Mouse (Mus musculus) embryonic fibroblast, embryonic 13.5 days (primary cell): Measurements from ENCODE around the gene Wscd1.

Experiments
- CTCF ChIP-seq: IDR thresholded peaks from 2 replicates; pipeline ENCODE4 v1.5.1; 2011; ENCODE audit warnings: mild to moderate bottlenecking, control low read depth, low read length, moderate library complexity, borderline replicate concordance; ENCODE audit not compliant: insufficient read depth
- POLR2A ChIP-seq: IDR thresholded peaks from 2 replicates; pipeline ENCODE4 v1.6.1; 2011; ENCODE audit warnings: low read depth, mild to moderate bottlenecking, control low read depth, low read length, moderate library complexity

GRCm38 (mm10) chr11:71771074-71771473, 21.4 kb downstream of the Wscd1 start:
- no peak for TF ChIP-seq CTCF
- no peak for TF ChIP-seq POLR2A
